Mouse (Mus musculus) embryonic facial prominence, embryonic 11.5 days (tissue): ENCODE measurements around the gene Rnd1. TPM values are rescaled to one million over a fixed set of nuclear protein-coding genes. Genes with fewer than 3 reads are reported as not detected.
A peak's percentile ranks its signal among the peaks of the same experiment; 100 is the strongest.

Experiments
- ATAC-seq: fragments of 200-750 bp; cut with Nextera tagmentation; replicated peaks from 2 replicates; pipeline ENCODE4 v1.8.0; 2017; ENCODE audit warnings: low read depth; ENCODE audit not compliant: insufficient number of reproducible peaks, low FRiP score, low TSS enrichment
- DNase-seq: peaks from one replicate; pipeline ENCODE4 v3.0.0-alpha.2; 2015; ENCODE audit warnings: low spot score
- H3K27ac ChIP-seq: fragments of 300-500 bp; sonication (generic); replicated peaks from 2 replicates; pipeline ENCODE4 v1.5.1; 2014; ENCODE audit warnings: mild to moderate bottlenecking, low read depth, low read length, control low read depth
- H3K27me3 ChIP-seq: fragments of 300-500 bp; sonication (generic); 2 replicates; pipeline ENCODE4 v1.6.1; 2014; ENCODE audit warnings: mild to moderate bottlenecking, low read length, moderate library complexity, mixed read lengths; ENCODE audit not compliant: control insufficient read depth, insufficient read depth
- H3K36me3 ChIP-seq: fragments of 300-500 bp; sonication (generic); replicated peaks from 2 replicates; pipeline ENCODE4 v1.6.1; 2014; ENCODE audit warnings: low read depth, mild to moderate bottlenecking, low read length, moderate library complexity, mixed read lengths; ENCODE audit not compliant: control insufficient read depth, insufficient read depth
- H3K4me1 ChIP-seq: fragments of 300-500 bp; sonication (generic); 2 replicates; pipeline ENCODE4 v1.6.1; 2014; ENCODE audit warnings: low read length, mixed read lengths; ENCODE audit not compliant: control insufficient read depth, insufficient read depth
- H3K4me2 ChIP-seq: fragments of 300-500 bp; sonication (generic); 2 replicates; pipeline ENCODE4 v1.6.1; 2014; ENCODE audit warnings: low read depth, mild to moderate bottlenecking, control low read depth, low read length, moderate library complexity
- H3K4me3 ChIP-seq: fragments of 300-500 bp; sonication (generic); 2 replicates; pipeline ENCODE4 v1.5.1; 2014; ENCODE audit warnings: low read depth, low read length, control low read depth
- H3K9ac ChIP-seq: fragments of 300-500 bp; sonication (generic); replicated peaks from 2 replicates; pipeline ENCODE4 v1.6.1; 2014; ENCODE audit warnings: mild to moderate bottlenecking, control low read depth, low read length
- H3K9me3 ChIP-seq: fragments of 300-500 bp; sonication (generic); replicated peaks from 2 replicates; pipeline ENCODE4 v1.6.1; 2016; ENCODE audit warnings: mild to moderate bottlenecking, low read length, inconsistent platforms, mixed read lengths; ENCODE audit not compliant: control insufficient read depth
- WGBS: fragments of 180-500 bp; shearing (Covaris S2); extraction: QIAGEN DNeasy Blood & Tissue Kit; methylation state at CpG from one replicate; pipeline ENCODE4 v1.1.7; 2014; 5-methylcytosine and 5-hydroxymethylcytosine counted together
- polyA plus RNA-seq: library from polyadenylated mRNA; unstranded; fragments of >200 nt; fragmentation: Nextera tagmentation; extraction: Ambion mirVana; gene quantifications from 2 replicates; pipeline ENCODE4 v1.2.1, GENCODE M21; 2014

Gene Rnd1
- polyA plus RNA-seq, 1 experiment from 2014 or later: 0.63 TPM

DNA sequence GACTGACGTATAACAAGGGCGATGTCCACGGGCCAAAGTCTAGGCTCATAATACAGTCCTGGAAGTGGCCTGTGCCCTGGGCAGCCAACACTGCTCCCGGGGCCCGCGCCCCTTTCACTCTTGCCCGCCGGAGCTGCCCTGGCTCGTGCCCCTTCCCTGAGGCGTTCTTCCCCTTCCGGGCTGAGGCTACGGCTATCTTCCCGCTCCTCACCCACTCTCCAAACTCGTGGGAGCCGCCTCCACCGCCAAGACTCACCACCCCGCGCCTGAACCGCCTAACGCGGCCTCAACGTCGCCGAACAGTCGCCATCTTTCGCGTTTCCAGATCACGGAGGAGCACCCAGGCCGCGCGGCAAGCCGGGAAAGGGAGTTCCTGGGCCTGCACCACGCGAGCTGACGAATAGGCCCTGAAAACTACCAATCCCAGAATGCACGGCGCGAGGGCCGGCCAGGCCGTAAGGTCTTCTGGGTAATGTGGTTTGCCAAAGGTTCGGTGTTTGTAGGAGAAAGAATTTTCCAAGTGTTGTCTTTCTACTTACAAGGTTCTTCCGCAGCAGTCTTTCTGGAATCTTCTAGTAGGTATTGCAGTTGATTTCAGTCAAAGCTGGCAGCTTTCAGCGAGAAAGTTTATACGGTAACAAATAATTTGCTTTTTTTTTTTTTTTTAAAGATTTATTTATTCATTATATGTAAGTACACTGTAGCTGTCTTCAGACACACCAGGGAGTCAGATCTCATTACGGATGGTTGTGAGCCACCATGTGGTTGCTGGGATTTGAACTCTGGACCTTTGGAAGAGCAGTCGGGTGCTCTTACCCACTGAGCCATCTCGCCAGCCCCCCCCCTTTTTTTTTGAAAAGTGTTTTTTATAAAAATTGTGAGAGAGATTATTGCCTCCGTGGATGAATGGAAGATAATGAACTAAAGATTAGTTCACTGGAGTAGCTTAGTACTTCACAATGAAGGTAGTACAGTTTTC is 14.4 kb downstream of the Rnd1 start, which contains the start of gene Ddx23:
TSS of gene Ddx23 (minus strand) at position 328 of the 979 bp plus-strand sequence.
- Histone ChIP-seq H3K27ac (peak within 1 kb of the TSS; percentile 83), H3K9ac (peak within 1 kb of the TSS; percentile 98), H3K27me3 (no peaks in the 10 kb centered on the region), H3K4me1 (no peaks in the 10 kb centered on the region), H3K9me3 (no peaks in the 10 kb centered on the region), H3K36me3 (peaks cover 8% of the 10 kb centered on the region), H3K4me2 (peak within 1 kb of the TSS; percentile 57), H3K4me3 (peak within 1 kb of the TSS; percentile 94)
- ATAC-seq: peak; percentile 92
- peak; percentile 98 for DNase-seq
- WGBS: 4% methylated on average over 47 of the region's 48 CpGs

DNA sequence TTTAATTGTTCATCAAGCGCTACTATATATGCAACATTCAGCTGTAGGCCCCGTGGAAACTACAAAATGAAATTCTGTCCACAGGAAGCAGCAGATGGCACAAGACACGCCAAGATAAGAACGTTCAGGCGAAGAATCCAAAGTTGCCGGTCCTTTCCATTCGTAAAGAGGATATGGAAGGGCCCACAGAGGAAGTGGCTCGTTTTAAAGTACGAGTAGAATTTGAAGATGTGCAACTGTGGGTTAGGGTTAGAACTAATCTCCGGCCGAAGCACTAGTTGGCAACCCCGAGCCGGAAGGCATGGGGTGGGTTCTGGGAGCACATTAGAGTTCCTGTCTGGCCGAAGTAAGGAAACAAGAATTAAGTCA is 15.1 kb downstream of the Rnd1 start:
- peak overlapping the region; percentile 57 for H3K4me2 ChIP-seq
- no peaks in the 10 kb centered on the region for H3K9me3 ChIP-seq
- H3K4me3 ChIP-seq: peak overlapping the region; percentile 94
- peak; percentile 43 for DNase-seq
- no peaks in the 10 kb centered on the region for H3K27me3 ChIP-seq
- WGBS: under 1% methylated on average over 14 of the region's 14 CpGs
- H3K27ac ChIP-seq: peak overlapping the region; percentile 83
- no peaks in the 10 kb centered on the region for H3K4me1 ChIP-seq
- ATAC-seq: no peak
- peaks cover 15% of the 10 kb centered on the region for H3K36me3 ChIP-seq
- peak overlapping the region; percentile 98 for H3K9ac ChIP-seq

DNA sequence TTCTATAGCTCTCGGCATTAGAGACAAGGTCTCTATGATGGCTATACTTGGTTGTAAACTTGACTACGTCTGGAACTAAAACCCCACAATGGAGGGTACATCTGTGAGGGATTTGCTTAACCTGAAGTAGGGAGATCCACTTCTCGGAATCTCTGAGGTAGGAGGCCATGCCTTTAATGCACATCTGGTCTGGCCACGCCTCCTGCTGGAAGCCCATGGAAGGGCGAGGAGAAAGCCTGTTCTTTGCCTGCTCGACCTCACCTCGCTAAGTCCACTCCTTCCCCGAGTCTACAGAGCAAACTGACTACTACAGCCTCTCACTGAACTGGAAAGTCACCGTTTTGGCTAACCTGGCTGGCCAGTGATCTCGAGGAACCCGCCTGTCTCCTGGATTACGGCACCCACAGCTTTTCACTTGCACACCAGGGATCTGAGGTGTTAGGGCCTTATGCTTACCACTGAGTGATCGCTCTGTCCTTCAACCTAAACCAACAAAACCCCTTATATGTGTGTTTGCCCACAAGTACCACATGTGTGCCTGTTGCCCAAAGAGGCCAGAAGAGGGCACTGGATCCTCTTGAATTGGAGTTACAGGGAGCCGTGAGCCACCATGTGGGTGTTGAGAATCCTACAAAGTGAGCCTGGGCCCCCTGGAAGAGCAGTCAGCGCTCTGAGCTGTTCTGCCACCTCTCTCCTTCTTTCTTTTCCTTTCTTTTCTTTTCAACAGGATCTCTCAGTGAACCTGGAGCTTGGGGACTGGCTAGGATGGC is 20.1 kb downstream of the Rnd1 start:
- no peak for DNase-seq
- ATAC-seq: no peak
- H3K4me2 ChIP-seq: no peak overlapping the region
- H3K27me3 ChIP-seq: no peaks in the 10 kb centered on the region
- H3K27ac ChIP-seq: no peak overlapping the region
- 86% methylated on average over 15 of the region's 15 CpGs for WGBS
- H3K9me3 ChIP-seq: no peaks in the 10 kb centered on the region
- H3K9ac ChIP-seq: no peak overlapping the region
- no peak overlapping the region for H3K4me3 ChIP-seq
- H3K36me3 ChIP-seq: peaks cover 28% of the 10 kb centered on the region
- H3K4me1 ChIP-seq: no peaks in the 10 kb centered on the region

DNA sequence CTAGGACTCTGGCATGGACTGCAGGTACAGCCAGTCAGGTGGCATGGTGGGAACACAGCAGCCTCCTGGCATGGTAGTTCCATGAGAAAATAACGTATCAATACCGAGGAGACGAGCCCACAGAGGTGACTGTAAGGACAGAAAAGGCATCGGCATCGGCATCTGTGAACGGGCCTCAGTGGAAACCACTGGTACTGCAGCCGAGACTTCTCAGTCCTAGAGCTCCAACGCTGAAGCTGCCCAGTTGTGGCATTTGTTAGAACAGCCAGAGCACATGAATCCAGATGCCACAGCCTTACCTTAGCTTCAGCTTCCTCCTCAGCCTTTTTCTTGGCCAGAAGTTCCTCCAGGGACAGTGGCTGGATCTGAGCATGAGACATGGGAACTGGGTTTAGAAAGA is 25.1 kb downstream of the Rnd1 start:
- 96% methylated on average over 8 of the region's 8 CpGs for whole genome bisulfite sequencing
- Histone ChIP-seq H3K27me3 (no peaks in the 10 kb centered on the region), H3K9me3 (no peaks in the 10 kb centered on the region), H3K9ac (no peak overlapping the region), H3K27ac (no peak overlapping the region), H3K4me3 (no peak overlapping the region), H3K4me1 (no peaks in the 10 kb centered on the region), H3K4me2 (no peak overlapping the region), H3K36me3 (peaks cover 46% of the 10 kb centered on the region)
- no peak for ATAC-seq
- DNase-seq: no peak

DNA sequence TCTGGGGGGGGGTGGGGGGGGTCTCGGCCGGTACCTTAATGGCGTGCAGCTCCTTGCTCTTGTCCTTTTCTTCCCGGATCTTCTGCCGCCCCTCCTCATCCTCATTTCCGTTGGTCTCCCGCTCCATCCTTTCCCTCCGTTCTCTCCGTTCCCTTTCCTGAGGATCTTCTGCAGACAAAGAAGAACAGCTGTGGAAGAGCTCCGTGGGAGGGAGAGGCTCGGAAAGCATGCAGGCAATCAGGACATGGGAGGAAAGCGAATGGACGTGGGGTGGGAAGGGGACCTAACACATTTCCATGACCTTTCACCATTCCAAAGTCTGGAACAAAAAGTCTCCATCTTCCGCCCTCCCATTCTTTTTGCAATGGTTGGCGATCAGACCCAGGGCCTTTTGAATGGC is 25.8 kb downstream of the Rnd1 start:
- Histone ChIP-seq H3K9ac (no peak overlapping the region), H3K4me2 (no peak overlapping the region), H3K27me3 (no peaks in the 10 kb centered on the region), H3K9me3 (no peaks in the 10 kb centered on the region), H3K27ac (no peak overlapping the region), H3K4me3 (no peak overlapping the region), H3K36me3 (peaks cover 40% of the 10 kb centered on the region), H3K4me1 (no peaks in the 10 kb centered on the region)
- no peak for ATAC-seq
- WGBS: 95% methylated on average over 15 of the region's 15 CpGs
- DNase-seq: no peak

DNA sequence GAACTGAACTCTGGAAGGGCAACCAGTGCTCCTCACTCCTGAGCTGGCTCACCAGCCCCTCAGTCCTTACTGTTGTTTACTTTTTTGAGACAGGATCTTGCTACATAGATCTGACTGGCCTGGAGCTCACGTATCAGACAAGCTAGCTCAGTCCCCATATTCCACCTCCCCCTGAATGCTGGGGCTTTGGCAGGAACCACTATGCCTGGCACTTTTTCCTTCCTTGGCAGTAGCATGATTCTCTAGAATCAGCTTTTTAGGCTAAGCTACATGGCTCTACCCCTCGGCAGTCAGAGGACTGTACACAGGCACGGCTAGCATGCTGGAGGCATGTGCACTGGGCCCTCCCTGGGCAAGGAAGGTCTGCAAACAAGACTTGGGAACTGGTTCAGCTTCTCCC is 29.2 kb downstream of the Rnd1 start:
- peaks cover 49% of the 10 kb centered on the region for H3K36me3 ChIP-seq
- WGBS: 88% methylated on average over 3 of the region's 3 CpGs
- no peak for ATAC-seq
- no peaks in the 10 kb centered on the region for H3K27me3 ChIP-seq
- H3K9me3 ChIP-seq: no peaks in the 10 kb centered on the region
- H3K4me2 ChIP-seq: no peak overlapping the region
- no peak for DNase-seq
- H3K4me1 ChIP-seq: no peaks in the 10 kb centered on the region
- H3K4me3 ChIP-seq: no peak overlapping the region
- H3K27ac ChIP-seq: no peak overlapping the region
- H3K9ac ChIP-seq: no peak overlapping the region

DNA sequence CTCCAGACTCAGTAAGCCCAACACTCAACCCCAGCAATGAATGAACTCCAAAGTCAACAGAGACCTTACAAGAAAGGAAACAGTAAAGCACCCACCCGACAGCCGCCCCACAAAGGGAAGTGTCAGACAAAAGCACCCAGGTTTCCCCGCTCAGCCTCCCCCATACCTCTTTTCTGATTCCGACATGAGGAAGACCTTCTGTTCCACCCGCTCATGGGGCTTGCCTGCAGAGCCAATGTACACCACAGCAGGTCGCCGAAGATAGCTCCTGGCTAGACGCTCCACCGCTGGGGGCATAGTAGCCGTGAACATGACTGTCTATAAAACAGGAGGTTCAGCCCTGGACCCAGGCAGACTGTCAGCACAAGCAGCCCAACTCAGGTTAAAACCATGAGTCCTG is 30.0 kb downstream of the Rnd1 start:
- 91% methylated on average over 10 of the region's 10 CpGs for WGBS
- H3K4me3 ChIP-seq: no peak overlapping the region
- ATAC-seq (no peak), DNase-seq (no peak)
- no peak overlapping the region for H3K9ac ChIP-seq
- H3K4me2 ChIP-seq: no peak overlapping the region
- no peaks in the 10 kb centered on the region for H3K4me1 ChIP-seq
- peaks cover 47% of the 10 kb centered on the region for H3K36me3 ChIP-seq
- no peaks in the 10 kb centered on the region for H3K27me3 ChIP-seq
- no peak overlapping the region for H3K27ac ChIP-seq
- H3K9me3 ChIP-seq: no peaks in the 10 kb centered on the region

DNA sequence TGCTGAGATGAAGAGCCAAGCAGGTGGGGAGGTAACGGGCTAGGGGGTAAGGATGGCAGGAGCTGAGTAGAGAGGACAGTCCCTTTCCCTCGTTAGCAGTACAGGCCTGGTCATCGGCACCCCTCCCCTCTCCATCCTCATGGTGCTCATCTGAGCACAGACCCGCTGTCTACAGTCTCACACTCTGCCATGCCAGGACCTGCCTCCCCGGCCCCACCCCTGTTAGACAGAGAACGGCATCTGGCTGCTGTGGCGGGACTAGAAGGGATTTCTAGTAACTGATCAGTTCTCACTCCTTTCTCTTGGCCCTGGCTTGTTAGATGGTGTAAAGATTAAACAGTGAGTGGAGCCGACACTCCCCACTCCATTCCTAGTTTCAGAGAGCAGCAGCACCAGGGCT is 30.5 kb downstream of the Rnd1 start:
- Histone ChIP-seq H3K9me3 (no peaks in the 10 kb centered on the region), H3K4me3 (no peak overlapping the region), H3K4me1 (no peaks in the 10 kb centered on the region), H3K27me3 (no peaks in the 10 kb centered on the region), H3K36me3 (peaks cover 42% of the 10 kb centered on the region), H3K9ac (no peak overlapping the region), H3K27ac (no peak overlapping the region), H3K4me2 (no peak overlapping the region)
- DNase-seq (no peak), ATAC-seq (no peak)
- 77% methylated on average over 8 of the region's 8 CpGs for WGBS
